Mouse (Mus musculus) ES-E14 (cell line): ENCODE results near the gene Aspm.

Source experiments
- CHD2 ChIP-seq: IDR thresholded peaks from 2 replicates; pipeline ENCODE4 v1.6.1; 2014; ENCODE audit warnings: mild to moderate bottlenecking, low read depth, low read length, inconsistent platforms
- HCFC1 ChIP-seq: IDR thresholded peaks from 2 replicates; pipeline ENCODE4 v1.6.1; 2012; ENCODE audit warnings: low read length, inconsistent platforms, borderline replicate concordance; ENCODE audit not compliant: insufficient read depth

DNA sequence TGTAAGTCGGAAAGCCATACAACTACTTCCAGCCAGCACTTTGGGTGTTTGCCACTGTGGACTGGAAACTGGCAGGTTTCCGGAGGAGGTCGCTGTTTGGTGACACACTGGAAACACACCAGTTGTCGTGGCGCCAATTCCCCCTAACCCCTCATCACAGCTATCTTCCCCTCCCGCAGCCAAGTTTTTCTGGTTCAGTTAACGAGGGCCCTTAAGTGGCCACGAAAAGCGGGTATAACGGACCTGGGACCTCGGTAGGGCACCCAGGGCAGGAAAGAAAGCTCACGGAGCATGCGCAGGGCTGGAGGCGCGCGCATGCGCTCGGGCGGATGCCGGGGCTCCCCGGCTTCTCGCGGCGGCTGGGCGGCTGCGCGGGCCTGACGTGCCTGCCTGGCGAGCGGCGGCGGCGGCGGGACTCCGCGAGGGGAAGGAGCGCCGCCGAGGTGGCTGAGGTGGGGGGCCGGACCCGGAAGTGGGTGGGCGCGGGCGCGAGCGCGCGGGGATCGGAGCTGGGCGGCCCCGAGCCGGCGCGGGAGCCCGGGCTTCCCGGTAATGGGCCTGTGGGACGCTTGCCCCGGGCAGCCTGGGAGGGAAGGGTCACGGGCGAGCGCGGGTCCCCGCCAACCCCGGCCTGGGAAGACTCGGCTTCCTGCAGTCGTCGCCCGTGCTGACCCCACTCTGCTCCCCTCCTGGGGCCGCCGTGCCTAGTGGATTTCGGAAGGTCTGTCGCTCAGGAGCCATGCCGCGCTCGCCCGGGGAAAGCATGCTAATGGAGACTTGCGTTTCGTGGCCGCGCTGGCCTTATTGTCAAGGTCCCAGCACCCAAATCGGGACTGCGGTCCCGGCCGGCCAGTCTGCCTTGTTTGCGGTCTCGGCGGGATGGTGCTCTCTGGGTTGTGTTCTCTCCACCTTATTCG is 32.4 kb upstream of the Aspm start, which contains the start of gene Zbtb41:
- TF ChIP-seq HCFC1 (no peak), CHD2 (no peak)
